Comparison of ENCODE assay signal across 13 mouse cellular contexts in the genomic region with DNA sequence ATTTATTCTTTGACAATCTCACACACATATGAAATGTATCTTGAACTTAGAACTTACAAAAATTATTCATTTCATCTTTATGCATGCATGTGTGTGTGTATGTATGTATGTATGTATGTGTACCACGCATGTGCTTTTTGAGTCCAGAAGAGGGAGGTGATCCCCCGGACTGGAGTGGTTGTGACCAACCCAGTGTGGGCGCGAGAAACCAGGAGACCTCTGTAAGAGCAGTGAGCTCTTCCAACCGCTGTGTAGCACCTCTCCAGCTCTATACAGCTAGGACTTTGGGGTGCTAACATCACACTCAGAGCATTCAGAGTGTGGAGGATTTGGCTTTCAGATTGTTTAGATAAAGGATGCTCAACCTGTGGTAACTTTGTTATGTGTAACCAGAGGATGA.
"Had no signal": no experiment of that assay in that cellular context is flagged by ENCODE, and none has a peak within 500 bp of the region (broad histone marks: within the 10 kb centered on the region; RNA-seq: fewer than 3 reads in every experiment).

No protein-coding gene starts in this region.

- H3K4me1 ChIP-seq: limb, embryonic 15.5 days had no signal

- H3K9me3 ChIP-seq: hindbrain, embryonic 15.5 days; limb, embryonic 15.5 days; liver, embryonic 12.5 days; midbrain, embryonic 13.5 days had no signal

- H3K27me3 ChIP-seq: hindbrain, embryonic 15.5 days; limb, embryonic 15.5 days; liver, embryonic 12.5 days; midbrain, embryonic 13.5 days had no signal

- DNase-seq: kidney, adult 11 months; kidney, postnatal 36 days; layer of hippocampus, adult 9-11 months; left cerebral cortex, postnatal 4 days; lung, postnatal 14 days; right cerebral cortex, adult 18-20 months; right cerebral cortex, postnatal 25 days; thymus, adult 18-20 months; thymus, postnatal 14 days had no signal

- ATAC-seq: liver, embryonic 12.5 days; midbrain, embryonic 13.5 days had no signal

- H3K27ac ChIP-seq: hindbrain, embryonic 15.5 days; limb, embryonic 15.5 days; liver, embryonic 12.5 days; midbrain, embryonic 13.5 days had no signal

- H3K36me3 ChIP-seq: hindbrain, embryonic 15.5 days; limb, embryonic 15.5 days; liver, embryonic 12.5 days; midbrain, embryonic 13.5 days had no signal

- H3K4me3 ChIP-seq: hindbrain, embryonic 15.5 days; limb, embryonic 15.5 days; liver, embryonic 12.5 days; midbrain, embryonic 13.5 days had no signal

- H3K4me2 ChIP-seq: hindbrain, embryonic 15.5 days; limb, embryonic 15.5 days; liver, embryonic 12.5 days; midbrain, embryonic 13.5 days had no signal

- H3K9ac ChIP-seq: hindbrain, embryonic 15.5 days; limb, embryonic 15.5 days; liver, embryonic 12.5 days; midbrain, embryonic 13.5 days had no signal
